Mouse (Mus musculus) kidney, postnatal 36 days (tissue): ENCODE results near the gene Prkg1.

Experiments used
- DNase-seq, 2 experiments: peaks; one replicate each; pipeline ENCODE4 v3.0.0; 2021 to 2022; ENCODE audit warnings: mixed read lengths in 2 of 2

Gene Prkg1

DNA sequence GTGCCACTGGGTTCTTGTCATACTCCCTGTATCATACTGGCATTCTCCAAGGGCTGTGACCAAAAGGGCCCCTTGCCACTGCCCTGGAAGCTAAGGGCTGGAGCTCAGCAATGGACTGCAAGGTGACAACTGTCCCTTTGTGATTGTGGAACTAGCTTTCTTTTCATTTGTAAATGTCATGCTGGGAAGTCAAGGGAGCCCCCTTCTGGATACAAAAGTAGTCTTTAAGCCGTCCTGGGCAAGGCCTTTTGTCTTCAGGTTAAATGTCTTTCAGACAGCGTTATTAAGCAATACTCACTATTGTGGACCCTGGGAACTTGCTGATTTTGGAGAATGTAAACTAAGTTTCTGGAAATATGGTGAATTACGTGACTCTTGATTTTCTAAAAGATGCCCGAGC lies 1211.1 kb downstream of the Prkg1 start:
- DNase-seq: peak in 1 of 2 experiments; percentile 3

DNA sequence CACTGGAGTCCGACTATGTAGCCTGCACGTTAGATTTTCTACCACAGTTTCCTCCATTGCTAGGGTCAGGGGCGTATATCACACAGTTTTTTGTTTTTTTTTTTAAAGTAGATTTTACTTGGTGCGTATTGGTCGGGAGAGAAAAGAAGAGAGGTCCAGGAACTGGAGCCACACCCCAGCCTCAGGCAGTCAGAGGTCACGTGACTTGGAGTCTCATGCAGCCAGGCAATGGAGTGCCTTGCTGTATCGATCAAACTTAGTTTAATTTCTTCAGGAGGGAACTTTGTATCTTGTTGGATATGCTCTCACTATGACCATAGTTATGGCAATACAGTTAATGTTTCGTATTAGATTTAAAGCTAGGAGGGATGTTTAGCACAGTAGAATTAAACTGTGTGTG lies 1212.6 kb downstream of the Prkg1 start:
- DNase-seq: no peak

DNA sequence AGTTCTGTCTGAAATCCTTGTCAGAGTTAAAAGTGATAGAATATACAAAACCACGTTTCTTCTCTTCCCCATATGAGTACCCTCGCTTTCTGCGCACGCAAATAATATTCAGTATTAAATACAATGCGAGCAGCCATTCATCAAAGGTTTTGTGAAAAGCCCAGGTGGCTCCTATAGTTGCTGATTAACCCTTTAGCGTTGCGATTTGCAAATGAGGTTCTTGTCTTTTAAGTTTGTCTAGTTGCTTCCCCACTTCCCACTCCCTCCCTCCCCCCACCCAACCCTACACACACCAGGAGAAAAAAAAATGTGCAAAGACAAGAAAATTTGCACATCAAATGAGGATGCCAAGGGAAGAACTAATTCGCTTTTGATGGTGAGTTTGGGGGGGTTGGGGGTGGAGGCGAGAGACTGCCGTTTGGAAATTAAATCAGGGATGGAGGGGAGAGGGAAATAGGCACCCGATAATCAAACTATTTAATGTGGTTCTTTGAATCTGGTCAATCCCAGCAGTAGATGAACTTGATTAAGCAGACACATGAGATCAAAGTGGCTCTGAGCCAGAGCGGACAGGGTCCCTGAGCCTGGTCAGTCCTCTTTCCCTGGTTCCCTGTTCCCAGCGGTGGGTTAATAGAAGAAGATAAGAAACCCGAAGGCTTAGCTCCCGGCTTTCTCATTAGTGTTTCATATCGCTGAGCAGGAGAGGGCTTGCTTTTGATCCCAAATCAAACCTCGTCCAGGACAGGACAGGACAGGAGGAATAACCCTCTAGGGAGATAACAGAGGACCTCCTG lies 1214.8 kb downstream of the Prkg1 start:
- no peak for DNase-seq

DNA sequence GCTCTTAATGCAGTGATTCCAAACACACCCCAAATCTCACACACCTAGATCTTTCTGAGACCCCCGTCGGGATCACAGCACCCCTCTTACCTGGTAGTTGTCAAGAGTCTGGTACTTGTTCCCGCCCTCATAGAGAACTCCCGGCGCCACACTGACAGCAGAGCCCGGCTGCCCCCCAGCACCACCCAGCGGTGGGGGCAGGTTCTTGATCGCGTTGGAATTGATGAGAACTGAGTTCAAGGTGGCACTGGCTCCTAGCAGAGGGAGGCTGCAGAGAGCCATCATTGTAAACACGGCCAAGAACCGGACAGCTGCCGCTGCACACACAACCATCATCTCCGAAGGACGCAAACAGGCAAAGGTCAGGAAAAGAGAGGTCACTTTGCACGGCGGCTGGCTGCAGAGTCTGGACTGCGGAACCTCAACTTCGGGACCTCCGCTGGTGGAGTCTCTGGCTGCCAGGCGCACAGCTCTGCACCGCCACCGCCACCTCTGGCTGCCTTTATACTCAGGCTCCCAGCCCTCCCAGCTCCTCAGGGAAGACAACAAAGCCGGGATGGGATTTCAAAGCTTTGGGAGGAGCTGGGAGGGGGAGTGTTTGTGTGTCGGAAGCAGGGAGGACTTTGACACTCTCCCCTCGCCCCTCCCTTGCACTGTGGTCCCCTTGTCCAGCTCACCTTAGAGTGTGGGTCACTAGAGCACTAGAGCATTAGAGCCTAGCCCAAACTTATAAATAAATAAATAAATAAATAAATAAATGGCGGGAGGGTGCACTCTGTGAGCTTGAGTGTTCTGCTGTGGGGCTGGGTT lies 1215.6 kb downstream of the Prkg1 start, which contains the start of gene Dkk1:
Gene Dkk1 (minus strand): TSS at position 622 of the 810 bp plus-strand sequence.
- DNase-seq: peak; percentile 39 to 57

DNA sequence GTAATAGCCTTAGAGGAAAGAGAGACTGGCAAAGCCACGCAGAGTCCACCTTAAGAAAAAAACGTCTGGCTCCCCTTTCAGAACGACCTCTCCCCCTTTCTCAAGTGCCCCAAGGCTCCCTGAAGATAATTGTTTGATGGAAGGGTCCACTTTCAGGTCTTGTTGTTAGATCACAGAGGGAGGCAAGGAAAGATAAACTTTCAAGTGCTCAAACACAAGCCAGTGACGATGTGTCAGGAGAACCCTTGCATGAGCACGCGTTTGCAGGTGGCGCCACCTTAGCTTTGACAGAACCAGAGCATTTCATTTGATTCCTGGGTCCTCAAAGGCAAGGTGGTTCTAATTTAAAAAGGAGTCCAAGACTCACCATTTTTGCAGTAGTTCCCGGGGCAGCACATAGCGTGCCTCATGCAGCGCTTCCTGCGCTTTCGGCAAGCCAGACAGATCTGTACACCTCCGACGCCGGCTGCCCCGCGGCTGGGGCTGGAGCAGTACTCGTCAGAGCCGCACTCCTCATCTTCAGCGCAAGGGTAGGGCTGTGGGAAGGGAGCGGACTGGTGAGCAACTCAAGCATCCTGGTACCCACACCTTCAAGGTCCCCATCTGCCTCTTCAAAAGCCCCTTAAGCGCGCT lies 1216.3 kb downstream of the Prkg1 start:
- DNase-seq: peak; percentile 4 to 23

DNA sequence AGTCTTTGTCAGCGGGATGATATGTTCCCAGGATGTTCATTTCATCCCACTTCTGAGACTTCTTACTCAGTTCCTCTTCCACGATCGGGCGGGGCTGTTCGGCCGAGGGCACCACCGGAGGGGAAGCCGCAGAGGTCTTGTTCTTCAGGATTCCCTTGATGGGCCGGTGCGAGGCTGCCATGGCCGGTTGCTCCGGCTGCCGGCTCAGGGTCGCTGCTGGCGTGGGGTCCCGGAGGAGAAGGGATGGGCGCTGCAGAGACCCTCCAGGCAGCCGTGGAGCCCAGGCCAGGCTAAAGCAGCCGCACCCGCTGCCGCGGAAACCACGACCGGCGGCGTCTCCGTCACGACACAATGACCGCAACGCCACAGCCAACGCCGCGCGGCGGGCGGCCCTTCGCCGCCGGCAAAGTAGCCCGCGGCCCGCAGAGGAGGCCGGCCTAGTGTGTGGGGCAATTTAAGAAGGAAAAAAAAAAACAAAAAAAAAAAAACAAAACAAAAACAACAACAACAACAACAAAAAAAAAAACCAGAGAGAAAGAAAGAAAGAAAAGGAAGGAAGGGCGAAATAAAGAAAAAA lies 1225.4 kb downstream of the Prkg1 start:
- peak in 1 of 2 experiments; percentile 20 for DNase-seq

DNA sequence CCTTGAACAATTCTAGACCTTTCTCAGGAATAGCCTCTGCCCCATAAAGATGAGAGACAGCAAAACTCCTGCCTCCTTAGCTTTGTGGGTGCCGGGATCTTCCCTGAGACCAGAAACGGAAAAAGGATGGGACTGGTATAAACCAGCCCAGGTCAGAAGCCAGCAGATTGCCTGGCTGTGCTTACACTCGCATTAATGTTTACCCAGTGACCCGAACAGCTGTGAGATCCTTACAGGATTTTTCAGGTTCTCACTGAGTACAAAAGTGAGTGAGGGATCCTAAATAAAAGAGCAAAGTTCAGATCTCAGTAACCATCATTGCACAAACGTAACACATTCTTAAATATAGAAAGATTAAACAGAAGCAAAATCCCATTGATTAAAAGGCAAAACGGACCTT lies 1248.1 kb downstream of the Prkg1 start:
- peak; percentile 60 to 84 for DNase-seq
